Mouse (Mus musculus) C2C12 (cell line): ENCODE data around the gene Slc7a4. TPM values are rescaled to one million over a fixed set of nuclear protein-coding genes. Genes with fewer than 3 reads are reported as not detected.
"Not testable (repeated sequence)": the region's sequence is repeated elsewhere in the genome, so short reads cannot be mapped to it uniquely, and the experiment has no call there.

Source experiments
- H3K27me3 ChIP-seq: one replicate; pipeline ENCODE4 v1.6.1; 2011; ENCODE audit not compliant: control insufficient read depth, insufficient read depth, insufficient read length
- H3K36me3 ChIP-seq: one replicate; pipeline ENCODE4 v1.6.1; 2011; ENCODE audit not compliant: control insufficient read depth, insufficient read depth
- H3K4me3 ChIP-seq: one replicate; pipeline ENCODE4 v1.5.1; 2011; ENCODE audit warnings: mild to moderate bottlenecking, control low read depth; ENCODE audit not compliant: poor library complexity, insufficient read depth, severe bottlenecking
- H3K79me2 ChIP-seq: one replicate; pipeline ENCODE4 v1.6.1; 2011; ENCODE audit not compliant: control insufficient read depth, insufficient read depth
- H3K79me3 ChIP-seq: one replicate; pipeline ENCODE4 v1.6.1; 2011; ENCODE audit warnings: low read depth, control low read depth
- H3ac ChIP-seq: one replicate; pipeline ENCODE3; 2011; ENCODE audit warnings: low read depth; ENCODE audit not compliant: control insufficient read depth, insufficient read length
- CEBPB ChIP-seq: IDR thresholded peaks from one replicate; pipeline ENCODE4 v1.6.1; 2011; ENCODE audit warnings: low read depth, mild to moderate bottlenecking, control low read depth, moderate library complexity
- CTCF ChIP-seq: IDR thresholded peaks from one replicate; pipeline ENCODE4 v1.5.1; 2011; ENCODE audit not compliant: control insufficient read depth, insufficient read depth, insufficient read length
- FOSL1 ChIP-seq: IDR thresholded peaks from one replicate; pipeline ENCODE4 v1.8.0; 2011; ENCODE audit warnings: mild to moderate bottlenecking, low read length; ENCODE audit not compliant: poor library complexity, insufficient read depth, severe bottlenecking
- MAX ChIP-seq: IDR thresholded peaks from one replicate; pipeline ENCODE4 v1.6.1; 2011; ENCODE audit warnings: mild to moderate bottlenecking, control low read depth
- MYOD1 ChIP-seq: IDR thresholded peaks from one replicate; pipeline ENCODE4 v1.6.1; 2011; ENCODE audit warnings: low read depth; ENCODE audit not compliant: control insufficient read depth, insufficient read length
- MYOG ChIP-seq: IDR thresholded peaks from one replicate; pipeline ENCODE4 v1.6.1; 2011; ENCODE audit not compliant: control insufficient read depth, insufficient read length; ENCODE audit errors: extremely low read depth
- USF1 ChIP-seq: IDR thresholded peaks from one replicate; pipeline ENCODE4 v1.6.1; 2011; ENCODE audit warnings: low read depth, mild to moderate bottlenecking, control low read depth, moderate library complexity
- polyA plus RNA-seq: library from polyadenylated mRNA; unstranded; fragments of >200 nt; fragmentation: generic; extraction: Trizol; gene quantifications from one replicate; pipeline ENCODE4 v1.2.1, GENCODE M21; 2012; ENCODE audit warnings: missing spikeins

The Slc7a4 gene
- polyA plus RNA-seq, 1 experiment, result 1.4 TPM

DNA sequence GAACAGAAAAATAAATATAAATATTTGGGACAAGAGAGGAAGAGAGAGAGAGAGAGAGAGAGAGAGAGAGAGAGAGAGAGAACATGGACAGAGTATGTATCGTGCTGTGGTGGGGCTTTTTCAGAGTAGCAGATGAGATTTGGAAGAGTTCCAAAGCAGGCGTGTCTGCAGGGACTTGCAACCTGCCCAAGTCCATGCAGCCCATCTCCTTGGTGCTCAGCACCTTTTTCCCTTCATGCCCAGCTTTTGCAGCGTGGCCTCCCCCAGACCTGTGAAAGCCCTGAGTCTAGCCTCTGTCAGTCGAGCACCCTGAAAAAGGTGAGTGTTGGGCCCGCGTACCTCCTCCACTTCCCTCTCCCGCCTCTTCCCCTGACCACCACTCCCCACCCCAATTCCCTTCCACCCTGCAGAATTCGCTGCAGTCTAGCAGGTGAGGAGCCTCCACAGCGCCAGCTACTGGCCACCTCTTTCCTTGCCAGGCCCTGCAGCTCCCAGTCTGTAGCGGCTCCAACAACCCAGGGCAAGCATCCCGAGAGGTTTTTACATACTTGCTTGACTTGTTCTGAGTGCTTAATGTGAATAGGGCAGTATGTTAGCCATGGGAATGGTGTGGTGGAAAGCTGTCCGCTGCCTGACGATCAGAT is 35.0 kb upstream of the Slc7a4 start:
- Histone ChIP-seq H3K36me3 (peaks cover 11% of the 10 kb centered on the region), H3ac (no peak overlapping the region), H3K79me3 (peaks cover 16% of the 10 kb centered on the region), H3K4me3 (no peak overlapping the region), H3K27me3 (no peaks in the 10 kb centered on the region), H3K79me2 (peaks cover 26% of the 10 kb centered on the region)
- TF ChIP-seq FOSL1 (no peak), CTCF (peak; percentile 30)

DNA sequence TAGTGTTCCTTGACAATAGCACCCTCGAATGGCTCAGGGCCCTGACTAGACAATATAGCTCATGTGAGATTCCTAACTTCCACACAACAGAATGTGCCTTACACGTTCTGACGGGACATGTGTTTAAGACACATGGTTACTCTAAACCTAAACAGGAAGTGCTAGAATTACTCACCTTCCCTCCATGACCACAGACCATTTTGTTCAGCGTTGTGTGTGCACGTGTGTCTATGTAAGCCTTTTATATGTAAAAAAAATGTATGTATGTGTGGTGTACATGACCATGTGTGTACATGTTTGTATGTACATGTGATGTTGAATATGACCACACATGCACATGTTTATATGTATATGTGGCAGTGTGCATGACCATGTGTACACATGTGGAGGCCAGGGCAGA is 33.2 kb upstream of the Slc7a4 start:
- Histone ChIP-seq H3ac (no peak overlapping the region), H3K79me2 (peaks cover 21% of the 10 kb centered on the region), H3K79me3 (peaks cover 12% of the 10 kb centered on the region), H3K4me3 (no peak overlapping the region), H3K27me3 (no peaks in the 10 kb centered on the region), H3K36me3 (no peaks in the 10 kb centered on the region)
- TF ChIP-seq FOSL1 (no peak), CEBPB (no peak), CTCF (no peak), USF1 (no peak), MYOD1 (no peak), MYOG (no peak), MAX (no peak)

DNA sequence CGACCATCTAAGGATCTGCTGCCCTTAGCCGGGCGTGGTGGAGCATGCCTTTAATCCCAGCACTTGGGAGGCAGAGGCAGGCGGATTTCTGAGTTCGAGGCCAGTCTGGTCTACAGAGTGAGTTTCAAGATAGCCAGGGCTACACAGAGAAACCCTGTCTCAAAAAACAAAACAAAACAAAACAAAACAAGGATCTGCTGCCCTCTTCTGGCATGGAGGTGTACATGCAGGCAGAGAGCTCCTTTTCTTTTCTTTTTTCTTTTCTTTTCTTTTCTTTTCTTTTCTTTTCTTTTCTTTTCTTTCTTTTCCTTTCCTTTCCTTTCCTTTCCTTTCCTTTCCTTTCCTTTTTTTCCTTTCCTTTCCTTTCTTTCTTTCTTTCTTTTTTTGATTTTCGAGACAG is 31.7 kb upstream of the Slc7a4 start:
- H3K27me3 ChIP-seq, H3K4me3 ChIP-seq, H3ac ChIP-seq, H3K79me2 ChIP-seq, H3K79me3 ChIP-seq, H3K36me3 ChIP-seq: not testable (repeated sequence)

DNA sequence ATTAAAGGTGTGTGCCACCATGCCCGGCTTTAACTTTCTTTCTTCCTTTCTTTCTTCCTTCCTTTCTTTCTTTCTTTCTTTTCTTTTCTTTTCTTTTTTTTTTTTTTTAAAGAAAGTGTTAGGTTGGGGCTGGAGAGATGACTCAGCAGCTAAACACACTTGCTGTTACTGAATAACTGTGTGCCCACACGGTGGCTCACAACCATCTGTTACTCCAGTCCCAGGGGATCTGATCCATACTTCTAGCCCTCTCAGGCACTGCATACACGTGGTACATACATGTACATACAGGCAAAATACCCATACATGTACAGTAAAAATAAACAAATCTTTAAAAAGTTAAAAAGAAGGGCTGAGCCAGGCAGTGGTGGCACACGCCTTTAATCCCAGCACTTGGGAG is 28.4 kb upstream of the Slc7a4 start:
- no peaks in the 10 kb centered on the region for H3K79me2 ChIP-seq
- H3K79me3 ChIP-seq, result no peaks in the 10 kb centered on the region
- H3K36me3 ChIP-seq, result no peaks in the 10 kb centered on the region
- H3K4me3 ChIP-seq, result no peak overlapping the region
- TF ChIP-seq FOSL1 (no peak), USF1 (no peak), CTCF (no peak), CEBPB (no peak), MYOD1 (peak; percentile 52), MYOG (no peak), MAX (no peak)
- H3ac ChIP-seq, result no peak overlapping the region
- no peaks in the 10 kb centered on the region for H3K27me3 ChIP-seq

DNA sequence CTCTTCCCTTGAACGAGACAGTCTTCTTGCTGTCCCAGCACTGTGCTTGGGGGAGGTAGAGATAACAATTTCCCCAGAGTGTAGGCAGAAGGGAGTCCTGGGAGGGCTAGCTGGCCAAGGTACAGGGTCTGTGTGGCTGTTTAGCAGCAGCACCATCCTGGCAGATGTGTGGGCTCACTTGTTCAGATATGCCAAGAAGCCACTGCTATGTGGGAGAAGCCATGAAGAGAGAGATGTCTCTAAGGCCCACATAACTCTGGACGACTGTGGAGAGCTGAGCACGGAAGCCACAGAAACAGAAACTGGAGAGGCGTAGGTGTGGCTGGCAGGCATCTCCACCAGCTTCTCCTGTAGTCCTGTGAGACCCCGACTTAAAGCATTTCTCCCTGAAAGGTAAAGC is 22.7 kb upstream of the Slc7a4 start:
- Histone ChIP-seq H3K79me3 (no peaks in the 10 kb centered on the region), H3ac (no peak overlapping the region), H3K27me3 (no peaks in the 10 kb centered on the region), H3K79me2 (no peaks in the 10 kb centered on the region), H3K36me3 (no peaks in the 10 kb centered on the region), H3K4me3 (no peak overlapping the region)
- TF ChIP-seq FOSL1 (no peak), USF1 (no peak), CTCF (no peak), MYOD1 (no peak), MAX (no peak), MYOG (no peak), CEBPB (no peak)

DNA sequence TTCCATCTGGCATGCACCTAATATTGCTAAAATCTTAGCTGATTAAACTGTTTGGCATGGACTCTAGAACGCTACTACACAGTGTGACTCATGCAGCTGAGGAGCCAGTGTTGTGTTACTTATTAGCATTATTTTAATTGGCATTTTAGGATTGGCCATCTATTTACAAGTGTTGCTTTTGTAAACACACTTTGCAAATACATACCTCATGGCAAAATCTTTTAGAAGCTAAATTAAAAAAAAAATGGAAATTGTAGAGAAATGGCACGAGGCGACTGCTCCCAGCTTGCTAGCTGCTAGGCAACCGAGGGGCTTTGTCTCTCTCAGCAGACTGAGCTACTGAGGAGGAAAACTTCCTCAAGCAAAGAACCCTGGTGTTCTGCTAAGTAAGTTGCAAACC is 21.9 kb upstream of the Slc7a4 start:
- Histone ChIP-seq H3K36me3 (no peaks in the 10 kb centered on the region), H3K79me2 (no peaks in the 10 kb centered on the region), H3K27me3 (no peaks in the 10 kb centered on the region), H3K79me3 (no peaks in the 10 kb centered on the region), H3ac (no peak overlapping the region), H3K4me3 (no peak overlapping the region)
- TF ChIP-seq MYOD1 (no peak), CEBPB (no peak)

DNA sequence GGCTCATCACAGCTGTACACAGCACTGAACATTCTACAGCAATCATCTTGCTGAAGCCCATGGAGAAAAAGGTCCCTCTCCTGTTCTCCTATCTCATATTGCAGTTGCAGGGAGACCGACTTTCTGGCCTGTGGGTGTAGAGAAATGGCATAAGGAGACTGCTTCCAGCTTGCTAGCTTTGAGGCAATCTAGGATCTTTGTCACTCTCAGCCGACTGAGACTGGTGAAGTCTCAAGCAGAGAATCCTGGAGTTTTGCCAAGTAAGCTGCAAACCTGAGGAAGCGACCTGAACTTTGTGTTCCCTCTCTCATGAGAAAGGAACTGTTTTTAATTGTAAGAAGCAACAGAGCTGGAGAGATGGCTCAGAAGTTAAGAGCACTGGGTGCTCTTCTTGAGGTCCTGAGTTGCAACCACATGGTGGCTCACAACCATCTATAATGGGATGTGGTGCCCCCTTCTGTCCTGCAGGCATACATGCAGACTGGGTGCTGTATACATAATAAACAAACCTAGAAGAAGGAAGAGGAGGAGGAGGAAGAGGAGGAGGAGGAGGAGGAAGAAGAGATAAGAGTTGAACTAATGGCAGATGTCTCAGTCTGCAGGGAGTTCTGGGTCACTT is 18.0 kb upstream of the Slc7a4 start:
- H3K27me3 ChIP-seq, result no peaks in the 10 kb centered on the region
- H3K4me3 ChIP-seq, result no peak overlapping the region
- TF ChIP-seq CEBPB, result no peak
- no peak for TF ChIP-seq MYOG
- no peak for TF ChIP-seq MYOD1
- TF ChIP-seq CTCF, result no peak
- TF ChIP-seq FOSL1, result no peak
- no peak for TF ChIP-seq MAX
- no peak for TF ChIP-seq USF1
- no peaks in the 10 kb centered on the region for H3K79me2 ChIP-seq
- H3K79me3 ChIP-seq, result no peaks in the 10 kb centered on the region
- no peak overlapping the region for H3ac ChIP-seq
- no peaks in the 10 kb centered on the region for H3K36me3 ChIP-seq
